Mouse (Mus musculus) effector memory CD4-positive, alpha-beta T cell, adult 7 months (primary cell): ENCODE results near the gene Vmn2r79. TPM values are rescaled to one million over a fixed set of nuclear protein-coding genes. Genes with fewer than 3 reads are reported as not detected.

Experiments used
- polyA plus RNA-seq: library from polyadenylated mRNA; unstranded; fragments of 100-300 nt; shearing (Covaris generic); gene quantifications from one replicate; pipeline ENCODE4 v1.2.1, GENCODE M21; 2017

Vmn2r79 gene
- polyA plus RNA-seq = 0.33 TPM

DNA sequence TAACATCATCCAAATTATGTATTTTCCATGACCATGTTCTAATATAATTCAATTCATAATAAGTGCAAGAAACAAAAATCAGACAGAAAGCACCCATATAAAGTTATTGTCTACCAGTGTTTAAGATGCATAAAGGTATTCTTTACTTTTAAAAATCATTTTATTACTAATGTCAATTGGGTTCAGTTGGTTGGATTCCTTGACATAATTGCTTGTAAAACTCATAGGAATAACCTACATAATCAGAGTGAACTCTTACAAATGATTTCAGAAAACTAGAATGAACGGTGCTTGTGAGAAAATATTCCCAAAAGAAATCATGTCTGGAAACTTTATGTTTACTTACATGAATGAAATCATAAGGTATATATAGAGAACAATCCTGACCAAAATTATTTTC, at the start of gene Vmn2r79:
TSS of gene Vmn2r79 (plus strand) at position 301 of the 400 bp plus-strand sequence.

Other genes starting within 250 kb of the Vmn2r79 start
- not detected for gene Folh1, start 220.2 kb upstream of the Vmn2r79 start, polyA plus RNA-seq
- 0.09 TPM for gene Vmn2r77, start 201.1 kb upstream of the Vmn2r79 start, polyA plus RNA-seq
- 0.27 TPM for gene Vmn2r78, start 81.0 kb upstream of the Vmn2r79 start, polyA plus RNA-seq
- 0.33 TPM for gene Nox4, start 250.0 kb downstream of the Vmn2r79 start, polyA plus RNA-seq